In the genomic region with DNA sequence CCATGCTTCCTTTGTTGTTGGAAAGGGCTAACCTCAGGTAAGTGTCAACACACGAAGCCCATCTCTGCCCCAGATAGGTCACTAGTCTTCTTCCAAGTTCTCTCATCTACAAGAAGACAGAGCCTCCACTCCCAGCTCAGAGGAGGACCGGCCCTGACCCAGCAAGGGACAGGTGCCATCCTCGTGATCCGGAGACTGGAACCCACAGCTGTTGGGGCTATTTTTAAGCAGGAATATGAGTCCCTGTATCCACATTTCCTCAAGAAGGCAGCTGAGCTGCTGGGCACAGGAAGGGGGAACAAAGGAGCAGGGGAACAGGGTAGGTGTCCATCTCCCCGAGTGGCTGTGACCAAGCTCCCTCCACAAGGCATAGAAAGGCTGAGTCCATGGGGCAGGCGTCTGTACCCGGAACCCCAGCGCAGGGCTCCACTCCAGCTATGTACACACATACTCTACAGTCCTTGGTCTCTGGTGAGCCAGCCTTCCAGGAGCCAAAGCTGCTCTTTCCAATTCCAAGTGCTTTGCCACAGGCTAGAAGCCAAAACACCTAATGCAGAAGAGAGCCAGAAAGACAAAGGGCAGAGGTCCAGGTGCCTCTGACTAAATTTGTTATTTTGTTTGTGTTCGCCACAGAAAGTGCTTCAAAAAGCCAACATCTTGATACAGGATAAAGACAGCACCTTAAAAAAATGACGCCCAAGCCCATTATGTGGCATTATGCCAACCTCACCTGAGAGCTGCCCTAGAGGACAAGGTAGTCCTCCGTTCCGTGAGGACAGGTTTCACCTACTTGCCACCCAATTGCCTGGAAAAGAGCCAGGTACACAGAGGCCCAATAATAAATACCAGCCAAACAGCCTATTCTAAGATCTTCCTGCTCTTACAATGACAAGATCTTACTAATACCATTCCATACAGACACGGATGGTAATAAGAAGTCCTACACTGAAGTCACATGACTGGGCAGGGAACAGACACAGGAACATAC, we compare ENCODE assay signal across 16 mouse cellular contexts. TPM values are rescaled to one million over a fixed set of nuclear protein-coding genes. Genes with fewer than 3 reads are reported as not detected.
DNase-seq lines count a peak whose midpoint lies in the region; ATAC-seq and TF ChIP-seq lines count a peak whose summit lies in the region.
"Had no signal": no experiment of that assay in that cellular context is flagged by ENCODE, and none has a peak within 500 bp of the region (broad histone marks: within the 10 kb centered on the region; RNA-seq: fewer than 3 reads in every experiment).

No protein-coding gene starts in this region.

- peak; percentile 79 for DNase-seq in gastrocnemius, adult 18-20 months (ENCODE audit: low spot score)
- DNase-seq in gastrocnemius, postnatal 10 days, result no peak
- DNase-seq in lung, adult 18-20 months, result peak; percentile 83 to 86
- no peak for DNase-seq in lung, postnatal 10 days
- DNase-seq in gastrocnemius, postnatal 14 days, result peak; percentile 41
- DNase-seq in testis, postnatal 10 days (ENCODE audit: low spot score), result no peak
- DNase-seq: B cell, adult 2 months; liver; thymus, postnatal 25 days had no signal

- H3ac ChIP-seq in myocyte (ENCODE audit: control insufficient read depth, insufficient read length), result no peak overlapping the region

- no peaks in the 10 kb centered on the region for H3K36me3 ChIP-seq in myocyte (ENCODE audit: control insufficient read depth, insufficient read depth)
- H3K36me3 ChIP-seq: forebrain, embryonic 10.5 days; heart, embryonic 15.5 days; hindbrain, embryonic 12.5 days had no signal

- H3K27me3 ChIP-seq in myocyte (ENCODE audit: control insufficient read depth, insufficient read depth, insufficient read length), result no peaks in the 10 kb centered on the region
- H3K27me3 ChIP-seq: heart, embryonic 15.5 days; hindbrain, embryonic 12.5 days had no signal

- peak overlapping the region; percentile 69 for H3K4me2 ChIP-seq in myocyte (ENCODE audit: low read depth)
- H3K4me2 ChIP-seq: heart, embryonic 15.5 days; hindbrain, embryonic 12.5 days had no signal

- H3K4me3 ChIP-seq in myocyte, result peak overlapping the region; percentile 9
- H3K4me3 ChIP-seq: forebrain, embryonic 10.5 days; heart, embryonic 15.5 days; hindbrain, embryonic 12.5 days; megakaryocyte, embryonic 14.5 days had no signal

- no peak for ATAC-seq in CD4-positive, CD25-positive, alpha-beta regulatory T cell, adult 4 months
- ATAC-seq: intestine, embryonic 16.5 days had no signal

- peaks cover 7% of the 10 kb centered on the region for H3K79me2 ChIP-seq in myocyte (ENCODE audit: control insufficient read depth, insufficient read depth)

- peak; percentile 43 for TF ChIP-seq POLR2A in myocyte (IDR thresholded peaks at IDR 0.05; ENCODE audit: insufficient read length, low read depth)

- intact Hi-C loops in gastrocnemius, postnatal 14 days (cut with DNase I; ENCODE audit: low total_unique reads), result no loop called here

TF ChIP-seq in myocyte, 11 proteins besides CTCF, POLR2A, EP300 and RAD21:
- peak; percentile 88 for TF ChIP-seq TCF12 (IDR thresholded peaks at IDR 0.05; ENCODE audit: insufficient read depth, poor library complexity, severe bottlenecking)
- TF ChIP-seq MYOG (IDR thresholded peaks at IDR 0.05; ENCODE audit: control insufficient read depth in 1 of 3, insufficient read depth in 1 of 3, insufficient read length in 2 of 3, low read depth in 2 of 3), result peak; percentile 76 to 99 (median 96)
- TF ChIP-seq TCF3 (IDR thresholded peaks at IDR 0.05; ENCODE audit: insufficient read length, low read depth), result peak; percentile 40
- peak; percentile 88 to 95 (median 91) for TF ChIP-seq MYOD1 (IDR thresholded peaks at IDR 0.05; ENCODE audit: control insufficient read depth in 1 of 3, insufficient read length in 2 of 3, low read depth in 2 of 3)
- TF ChIP-seq REST (IDR thresholded peaks at IDR 0.05; ENCODE audit: insufficient read depth, insufficient read length), result no peak

RNA-seq across cellular contexts. Expression of a gene that starts 20.4 kb away (rescaled TPM):
- total RNA-seq in gastrocnemius, adult 18-20 months (2021), result 1 to 10 TPM; 8.3 to 9.5 TPM
- 10 to 100 TPM in 1 of 2 experiments, 1 to 10 TPM in 1; 10.0 to 13.0 TPM for total RNA-seq in gastrocnemius, postnatal 10 days (2021)
- 1 to 10 TPM; 6.7 to 7.0 TPM for total RNA-seq in gastrocnemius, postnatal 14 days (2021)
- polyA plus RNA-seq in myocyte (2012; fragmentation: generic; extraction: Trizol), result 5.8 TPM
- 1 to 10 TPM; 2.3 to 2.8 TPM for polyA plus RNA-seq in CD4-positive, CD25-positive, alpha-beta regulatory T cell, adult 4 months (2017; shearing (Covaris generic))

Comparison
In these comparisons a context has a peak if more than half of its experiments do, and no peak if none do; other contexts are left out.
1. DNase-seq: peak in gastrocnemius, adult 18-20 months (single experiment), lung, adult 18-20 months (2 of 2) and gastrocnemius, postnatal 14 days (single experiment); none in gastrocnemius, postnatal 10 days (single experiment), lung, postnatal 10 days (single experiment) and testis, postnatal 10 days (single experiment).